Mouse (Mus musculus): ENCODE results near the gene Dusp1. TPM values are rescaled to one million over a fixed set of nuclear protein-coding genes. Genes with fewer than 3 reads are reported as not detected.

Gene Dusp1
- polyA plus RNA-seq, 1 experiment = 11.6 TPM

- TF ChIP-seq USF1 (IDR thresholded peaks at IDR 0.05; ENCODE audit: low read depth) (no peak), POLR2AphosphoS2 (IDR thresholded peaks at IDR 0.05; ENCODE audit: insufficient read length, low read depth) (no peak), REST (IDR thresholded peaks at IDR 0.05; ENCODE audit: insufficient read depth, insufficient read length) (no peak)
- peaks cover 5% of the 10 kb centered on the region for H3K36me3 ChIP-seq (ENCODE audit: control insufficient read depth, insufficient read depth)
Observed at GRCm38 (mm10) chr17:26510146-26511045, 51.5 kb downstream of the Dusp1 start.

GRCm38 (mm10) chr17:26508961-26509771 lies 52.8 kb downstream of the Dusp1 start:
- H3K79me2 ChIP-seq (ENCODE audit: control insufficient read depth, insufficient read depth) = peaks cover 13% of the 10 kb centered on the region
- peak overlapping the region; percentile 82 for H3K4me3 ChIP-seq
- no peaks in the 10 kb centered on the region for H3K27me3 ChIP-seq (ENCODE audit: control insufficient read depth, insufficient read depth, insufficient read length)
- H3K4me2 ChIP-seq (ENCODE audit: low read depth) = peak overlapping the region; percentile 81
- H3ac ChIP-seq (ENCODE audit: control insufficient read depth, insufficient read length) = peak overlapping the region; percentile 62
- peaks cover 6% of the 10 kb centered on the region for H3K36me3 ChIP-seq (ENCODE audit: control insufficient read depth, insufficient read depth)
- TF ChIP-seq REST (IDR thresholded peaks at IDR 0.05; ENCODE audit: insufficient read depth, insufficient read length) (no peak), CEBPB (IDR thresholded peaks at IDR 0.05; ENCODE audit: insufficient read depth, poor library complexity, severe bottlenecking) (0 out of 2 replicates have a peak, but pooled peaks have one; percentile 14)

More at GRCm38 (mm10) chr17:26510146-26511045, 51.5 kb downstream of the Dusp1 start:
- Histone ChIP-seq H3K4me2 (ENCODE audit: low read depth) (no peak overlapping the region), H3ac (ENCODE audit: control insufficient read depth, insufficient read length) (no peak overlapping the region), H3K79me2 (ENCODE audit: control insufficient read depth, insufficient read depth) (peaks cover 13% of the 10 kb centered on the region), H3K4me3 (no peak overlapping the region), H3K27me3 (ENCODE audit: control insufficient read depth, insufficient read depth, insufficient read length) (no peaks in the 10 kb centered on the region)

- Histone ChIP-seq H3K36me3 (ENCODE audit: control insufficient read depth, insufficient read depth) (peaks cover 6% of the 10 kb centered on the region), H3K79me2 (ENCODE audit: control insufficient read depth, insufficient read depth) (peaks cover 13% of the 10 kb centered on the region), H3ac (ENCODE audit: control insufficient read depth, insufficient read length) (peak overlapping the region; percentile 62), H3K4me2 (ENCODE audit: low read depth) (peak overlapping the region; percentile 81), H3K4me3 (peak overlapping the region; percentile 82), H3K27me3 (ENCODE audit: control insufficient read depth, insufficient read depth, insufficient read length) (no peaks in the 10 kb centered on the region)
- TF ChIP-seq POLR2AphosphoS2 (IDR thresholded peaks at IDR 0.05; ENCODE audit: insufficient read length, low read depth) (peak; percentile 90), CEBPB (IDR thresholded peaks at IDR 0.05; ENCODE audit: insufficient read depth, poor library complexity, severe bottlenecking) (no peak), MYOD1 (IDR thresholded peaks at IDR 0.05; ENCODE audit: control insufficient read depth in 1 of 3, insufficient read length in 2 of 3, low read depth in 2 of 3) (peak in 2 of 3 experiments; percentile 39 to 80), SRF (IDR thresholded peaks at IDR 0.05; ENCODE audit: control insufficient read depth, insufficient read length, low read depth) (no peak), MYOG (IDR thresholded peaks at IDR 0.05; ENCODE audit: control insufficient read depth in 1 of 3, insufficient read depth in 1 of 3, insufficient read length in 2 of 3, low read depth in 2 of 3) (peak in 2 of 3 experiments; percentile 62 to 90), POLR2A (IDR thresholded peaks at IDR 0.05; ENCODE audit: insufficient read length, low read depth) (peak; percentile 73), USF1 (IDR thresholded peaks at IDR 0.05; ENCODE audit: low read depth) (peak; percentile 70)
Observed at GRCm38 (mm10) chr17:26508345-26508960, 53.5 kb downstream of the Dusp1 start.

- Histone ChIP-seq H3K36me3 (ENCODE audit: control insufficient read depth, insufficient read depth) (peaks cover 6% of the 10 kb centered on the region), H3ac (ENCODE audit: control insufficient read depth, insufficient read length) (peak overlapping the region; percentile 62), H3K4me3 (peak overlapping the region; percentile 82), H3K4me2 (ENCODE audit: low read depth) (peak overlapping the region; percentile 57), H3K27me3 (ENCODE audit: control insufficient read depth, insufficient read depth, insufficient read length) (no peaks in the 10 kb centered on the region), H3K79me2 (ENCODE audit: control insufficient read depth, insufficient read depth) (peaks cover 13% of the 10 kb centered on the region)
- no peak for TF ChIP-seq REST (IDR thresholded peaks at IDR 0.05; ENCODE audit: insufficient read depth, insufficient read length)
- TF ChIP-seq MAX (IDR thresholded peaks at IDR 0.05; ENCODE audit: low read depth) = no peak
- TF ChIP-seq POLR2A (IDR thresholded peaks at IDR 0.05; ENCODE audit: insufficient read length, low read depth) = no peak
- no peak for TF ChIP-seq USF1 (IDR thresholded peaks at IDR 0.05; ENCODE audit: low read depth)
- TF ChIP-seq TCF3 (IDR thresholded peaks at IDR 0.05; ENCODE audit: insufficient read length, low read depth) = no peak
- no peak for TF ChIP-seq POLR2AphosphoS2 (IDR thresholded peaks at IDR 0.05; ENCODE audit: insufficient read length, low read depth)
- TF ChIP-seq MYOG (IDR thresholded peaks at IDR 0.05; ENCODE audit: control insufficient read depth in 1 of 3, insufficient read depth in 1 of 3, insufficient read length in 2 of 3, low read depth in 2 of 3) = peak in 2 of 3 experiments; percentile 67 to 68
- no peak for TF ChIP-seq CEBPB (IDR thresholded peaks at IDR 0.05; ENCODE audit: insufficient read depth, poor library complexity, severe bottlenecking)
- no peak for TF ChIP-seq TCF12 (IDR thresholded peaks at IDR 0.05; ENCODE audit: insufficient read depth, poor library complexity, severe bottlenecking)
- TF ChIP-seq SRF (IDR thresholded peaks at IDR 0.05; ENCODE audit: control insufficient read depth, insufficient read length, low read depth) = peak; percentile 64
- no peak for TF ChIP-seq E2F4 (IDR thresholded peaks at IDR 0.05; ENCODE audit: insufficient read depth)
- peak in 2 of 3 experiments; percentile 5 to 59 for TF ChIP-seq MYOD1 (IDR thresholded peaks at IDR 0.05; ENCODE audit: control insufficient read depth in 1 of 3, insufficient read length in 2 of 3, low read depth in 2 of 3)
Observed at GRCm38 (mm10) chr17:26507966-26508344, 54.0 kb downstream of the Dusp1 start.

All from myocyte (in vitro differentiated cells).